Mouse (Mus musculus) G1E (cell line): Measurements from ENCODE around the gene Syt2. TPM values are rescaled to one million over a fixed set of nuclear protein-coding genes. Genes with fewer than 3 reads are reported as not detected.

Source experiments
- ATAC-seq: 2 replicates; pipeline ENCODE4 v1.8.0; 2016; ENCODE audit warnings: mild to moderate bottlenecking; ENCODE audit not compliant: insufficient number of reproducible peaks, poor library complexity, low FRiP score, severe bottlenecking; ENCODE audit errors: extremely low read depth
- DNase-seq: peaks from one replicate; pipeline ENCODE4 v3.0.0; 2012; ENCODE audit warnings: low spot score
- H3K27me3 ChIP-seq: 2 replicates; pipeline ENCODE4 v1.6.1; 2012; ENCODE audit warnings: mild to moderate bottlenecking, low read length, inconsistent platforms; ENCODE audit not compliant: insufficient read depth
- H3K36me3 ChIP-seq: replicated peaks from 2 replicates; pipeline ENCODE3; 2012; ENCODE audit warnings: mild to moderate bottlenecking, inconsistent platforms
- H3K4me1 ChIP-seq: 2 replicates; pipeline ENCODE4 v1.6.1; 2012; ENCODE audit warnings: low read depth, low read length, inconsistent platforms, mixed read lengths; ENCODE audit not compliant: insufficient read depth
- H3K4me3 ChIP-seq: 2 replicates; pipeline ENCODE4 v1.5.1; 2012; ENCODE audit warnings: low read depth, mild to moderate bottlenecking, inconsistent platforms, low read length, moderate library complexity, mixed read lengths
- H3K9me3 ChIP-seq: replicated peaks from 2 replicates; pipeline ENCODE4 v1.6.1; 2012; ENCODE audit warnings: inconsistent platforms
- CTCF ChIP-seq: IDR thresholded peaks from 2 replicates; pipeline ENCODE4 v1.5.1; 2012; ENCODE audit warnings: low read depth, low read length, inconsistent platforms, mixed read lengths
- GATA1 ChIP-seq: IDR thresholded peaks from 2 replicates; pipeline ENCODE4 v1.6.1; 2012; ENCODE audit warnings: borderline replicate concordance, low read length, inconsistent platforms, mixed read lengths
- GATA2 ChIP-seq: IDR thresholded peaks from 2 replicates; pipeline ENCODE4 v1.6.1; 2012; ENCODE audit warnings: low read depth, low read length, inconsistent platforms, borderline replicate concordance
- POLR2AphosphoS5 ChIP-seq: IDR thresholded peaks from 2 replicates; pipeline ENCODE4 v1.6.1; 2012; ENCODE audit warnings: low read depth, low read length, inconsistent platforms; ENCODE audit not compliant: insufficient replicate concordance
- TAL1 ChIP-seq: conservative IDR thresholded peaks from 2 replicates; pipeline ENCODE4 v1.6.1; 2012; ENCODE audit warnings: low read depth, low read length, inconsistent platforms, mixed read lengths
- polyA plus RNA-seq: library from polyadenylated mRNA; stranded (reverse); fragments of >175 nt; gene quantifications from 2 replicates; pipeline ENCODE4 v1.2.3, GENCODE M21; 2012
- total RNA-seq, 2 experiments: library from RNA; stranded (forward) in 1 of 2; stranded (reverse) in 1 of 2; fragments of 200-1000 nt in 1 of 2; fragments of >200 nt in 1 of 2; fragmentation: Nextera tagmentation in 1 of 2; gene quantifications; 2 replicates each; pipeline ENCODE4 v1.2.3; 2014 to 2017

Syt2 gene
- total and polyA plus RNA-seq, 3 experiments: 0.66 TPM; not detected in 2

- ATAC-seq: no peak
- no peak overlapping the region for H3K4me3 ChIP-seq
- no peaks in the 10 kb centered on the region for H3K36me3 ChIP-seq
- H3K27me3 ChIP-seq: peaks cover 50% of the 10 kb centered on the region
- no peaks in the 10 kb centered on the region for H3K9me3 ChIP-seq
- TF ChIP-seq CTCF: peak; percentile 91
- no peak for TF ChIP-seq TAL1
- TF ChIP-seq GATA1: no peak
- no peaks in the 10 kb centered on the region for H3K4me1 ChIP-seq
- peak; percentile 66 for DNase-seq
Measured at GRCm38 (mm10) chr1:134704396-134705306, 58.2 kb downstream of the Syt2 start.

DNA sequence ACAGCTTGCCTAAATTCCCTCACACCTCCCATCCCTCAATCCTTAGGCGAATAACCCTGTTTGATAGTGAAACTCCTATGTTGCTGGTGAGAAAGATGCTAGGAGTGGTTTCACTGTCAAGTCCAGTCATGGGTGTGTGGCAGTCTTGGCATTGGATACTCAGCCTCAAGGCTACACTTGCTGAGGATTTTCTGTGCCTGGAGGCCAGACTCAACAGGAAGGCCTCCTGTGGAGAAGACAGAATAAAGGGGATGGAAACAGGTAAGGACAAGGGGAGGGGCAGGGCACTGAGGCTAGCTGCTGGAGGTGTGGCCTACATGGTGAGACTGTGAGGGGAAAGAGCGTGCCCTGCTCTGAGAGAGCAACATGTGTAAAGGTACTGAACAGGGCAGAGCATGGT lies 60.1 kb downstream of the Syt2 start:
- TF ChIP-seq CTCF: no peak
- TF ChIP-seq GATA1: no peak
- no peak for TF ChIP-seq TAL1
- TF ChIP-seq GATA2: no peak
- TF ChIP-seq POLR2AphosphoS5: no peak
- no peak for DNase-seq
- peaks cover 53% of the 10 kb centered on the region for H3K27me3 ChIP-seq

GRCm38 (mm10) chr1:134707516-134707915 lies 61.0 kb downstream of the Syt2 start:
- Histone ChIP-seq H3K27me3 (peaks cover 59% of the 10 kb centered on the region), H3K36me3 (no peaks in the 10 kb centered on the region), H3K4me3 (no peak overlapping the region), H3K9me3 (no peaks in the 10 kb centered on the region), H3K4me1 (no peaks in the 10 kb centered on the region)
- TF ChIP-seq GATA1 (no peak), GATA2 (no peak), CTCF (no peak), TAL1 (no peak), POLR2AphosphoS5 (no peak)
- ATAC-seq: no peak
- DNase-seq: no peak

More for the DNA sequence above, 60.1 kb downstream of the Syt2 start:
- Histone ChIP-seq H3K4me1 (no peaks in the 10 kb centered on the region), H3K36me3 (no peaks in the 10 kb centered on the region), H3K9me3 (no peaks in the 10 kb centered on the region), H3K4me3 (no peak overlapping the region)
- no peak for ATAC-seq

DNA sequence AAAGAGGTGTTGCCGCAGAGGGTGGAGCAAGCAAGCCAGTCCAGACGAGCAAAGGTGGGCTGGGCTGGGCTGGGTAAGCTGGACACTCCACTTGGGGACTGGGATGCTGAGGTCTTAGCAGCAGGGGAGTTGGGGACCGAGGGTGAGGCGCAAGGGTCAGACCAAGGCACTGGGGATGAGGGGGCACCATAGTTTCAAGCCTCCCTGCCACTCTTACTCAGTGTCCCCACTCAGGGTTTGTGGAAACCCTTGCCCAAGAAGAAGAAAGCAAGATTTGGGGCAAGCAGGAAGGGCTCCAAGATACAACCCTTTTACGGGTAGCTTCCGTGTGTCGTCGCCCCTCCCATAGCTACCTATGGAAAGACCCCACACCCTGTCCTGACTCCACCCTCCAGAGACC lies 61.8 kb downstream of the Syt2 start:
- ATAC-seq (no peak), DNase-seq (no peak)
- H3K27me3 ChIP-seq: peaks cover 63% of the 10 kb centered on the region
- TF ChIP-seq CTCF (no peak), TAL1 (no peak), GATA1 (no peak), POLR2AphosphoS5 (no peak), GATA2 (no peak)
- H3K9me3 ChIP-seq: no peaks in the 10 kb centered on the region
- H3K4me3 ChIP-seq: no peak overlapping the region
- H3K36me3 ChIP-seq: no peaks in the 10 kb centered on the region
- H3K4me1 ChIP-seq: no peaks in the 10 kb centered on the region

- peaks cover 69% of the 10 kb centered on the region for H3K27me3 ChIP-seq
- ATAC-seq: no peak
Measured at GRCm38 (mm10) chr1:134708801-134709385, 62.4 kb downstream of the Syt2 start.

GRCm38 (mm10) chr1:134709411-134710306 lies 63.2 kb downstream of the Syt2 start:
- TF ChIP-seq GATA2: no peak
- no peak for TF ChIP-seq TAL1
- TF ChIP-seq CTCF: no peak
- TF ChIP-seq GATA1: no peak
- Histone ChIP-seq H3K4me1 (no peaks in the 10 kb centered on the region), H3K27me3 (peaks cover 68% of the 10 kb centered on the region), H3K9me3 (no peaks in the 10 kb centered on the region), H3K4me3 (no peak overlapping the region), H3K36me3 (no peaks in the 10 kb centered on the region)
- ATAC-seq (no peak), DNase-seq (no peak)

More at GRCm38 (mm10) chr1:134708801-134709385, 62.4 kb downstream of the Syt2 start:
- no peaks in the 10 kb centered on the region for H3K4me1 ChIP-seq
- no peak for DNase-seq
- H3K36me3 ChIP-seq: no peaks in the 10 kb centered on the region
- no peaks in the 10 kb centered on the region for H3K9me3 ChIP-seq
- TF ChIP-seq CTCF (no peak), GATA1 (no peak), POLR2AphosphoS5 (no peak), GATA2 (no peak), TAL1 (no peak)
- no peak overlapping the region for H3K4me3 ChIP-seq
